Mouse (Mus musculus) G1E-ER4 (cell line): ENCODE data around the gene Fubp1. TPM values are rescaled to one million over a fixed set of nuclear protein-coding genes. Genes with fewer than 3 reads are reported as not detected.

Experiments
- GATA1 ChIP-seq: IDR thresholded peaks from one replicate; pipeline ENCODE4 v1.8.0; 2012; ENCODE audit warnings: low read length, inconsistent platforms
- polyA plus RNA-seq: library from polyadenylated mRNA; stranded (reverse); fragments of >175 nt; gene quantifications from 2 replicates; pipeline ENCODE4 v1.2.3, GENCODE M21; 2012

Fubp1 gene
- polyA plus RNA-seq, 1 experiment = 892 TPM

DNA sequence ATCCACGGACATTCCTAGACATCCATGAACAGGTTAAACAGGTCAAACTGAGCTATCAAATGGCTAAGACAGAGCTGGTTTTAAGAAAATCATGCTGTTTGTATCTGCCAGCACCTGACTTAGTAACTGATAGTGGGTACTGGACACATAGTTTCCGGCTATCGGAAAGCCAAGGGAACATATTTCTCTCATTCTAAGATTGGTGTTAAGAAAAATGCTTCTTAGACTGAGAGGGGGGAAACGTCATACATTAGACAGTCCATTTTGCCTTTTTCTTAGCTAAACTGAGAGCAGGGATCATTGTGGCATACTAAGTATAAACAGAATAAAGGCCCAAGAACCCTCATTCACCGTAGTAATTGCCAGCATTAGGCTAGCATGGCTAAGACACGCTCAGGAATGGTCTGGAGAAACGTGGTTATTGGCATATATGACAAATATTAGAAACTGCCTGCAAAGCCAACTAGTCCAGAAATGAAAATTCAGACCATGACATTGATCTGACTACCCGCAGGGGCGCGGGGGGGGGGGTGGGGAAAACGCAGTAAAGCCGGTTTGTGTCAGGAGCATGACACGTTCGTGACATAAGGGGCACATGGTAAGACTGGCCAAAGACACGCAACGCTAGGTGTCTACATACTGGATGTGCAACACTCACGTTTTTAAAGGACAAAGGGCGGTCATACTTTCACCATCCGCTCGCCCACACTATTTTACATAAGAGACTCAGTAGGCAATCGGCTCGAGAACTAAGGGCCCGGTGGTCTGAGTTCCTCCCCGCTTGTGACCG lies 850 bp upstream of the Fubp1 start:
- no peak for TF ChIP-seq GATA1

DNA sequence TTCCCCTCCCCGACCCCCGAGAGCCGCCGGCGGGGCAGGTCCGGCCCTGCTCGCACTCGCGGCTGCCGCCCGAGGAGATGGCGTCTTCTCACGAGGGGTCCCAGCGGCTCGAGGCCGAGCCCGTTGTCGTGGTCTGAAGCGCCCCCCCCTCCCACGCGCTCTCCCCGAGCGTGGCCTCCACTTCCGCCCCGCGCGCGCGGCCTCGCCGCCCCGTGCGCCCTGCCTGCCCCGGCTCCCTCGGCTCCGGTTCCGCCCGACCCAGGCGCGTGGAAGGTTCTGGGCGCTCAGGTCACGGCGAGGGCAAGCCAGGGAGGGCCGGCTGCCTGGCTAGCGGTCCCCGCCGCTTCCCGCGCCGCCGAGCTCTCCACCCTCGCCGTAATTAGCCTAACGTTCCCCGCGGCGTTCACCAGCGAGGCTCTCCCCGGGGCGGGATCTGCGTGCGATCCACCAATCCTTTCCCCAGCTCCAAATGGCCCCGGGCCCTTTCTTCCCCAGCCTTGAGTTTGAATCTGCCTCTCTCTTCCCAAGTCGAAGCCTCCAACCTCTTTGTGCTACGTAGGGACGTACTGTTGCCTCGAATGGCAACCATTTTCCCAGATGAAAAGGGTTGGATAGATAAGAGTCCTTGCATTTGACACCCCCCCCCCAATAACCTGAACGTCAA lies 638 bp downstream of the Fubp1 start:
- no peak for TF ChIP-seq GATA1

- no peak for TF ChIP-seq GATA1
Observed at GRCm38 (mm10) chr3:152211731-152212279, 1.6 kb downstream of the Fubp1 start.

GRCm38 (mm10) chr3:152213416-152213815 lies 3.2 kb downstream of the Fubp1 start:
- no peak for TF ChIP-seq GATA1

DNA sequence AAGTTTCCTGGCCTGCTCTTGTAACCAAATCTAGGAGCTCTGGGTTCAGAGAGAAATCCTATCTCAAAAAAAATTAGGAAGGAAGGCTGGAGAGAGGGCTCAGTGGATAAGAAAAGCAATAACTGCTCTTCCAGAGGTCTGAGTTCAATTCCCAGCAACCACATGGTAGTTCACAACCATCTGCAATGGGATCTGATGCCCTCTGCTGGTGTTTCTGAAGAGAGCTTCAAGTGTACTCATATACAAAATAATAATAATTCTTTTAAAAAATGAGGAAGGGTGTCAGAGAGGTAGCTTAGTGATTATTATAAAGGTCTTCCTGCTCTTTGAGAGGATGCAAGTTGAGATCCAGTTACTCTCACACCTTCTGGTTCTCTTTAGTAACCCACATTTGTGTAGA lies 14.7 kb downstream of the Fubp1 start:
- TF ChIP-seq GATA1 = no peak

DNA sequence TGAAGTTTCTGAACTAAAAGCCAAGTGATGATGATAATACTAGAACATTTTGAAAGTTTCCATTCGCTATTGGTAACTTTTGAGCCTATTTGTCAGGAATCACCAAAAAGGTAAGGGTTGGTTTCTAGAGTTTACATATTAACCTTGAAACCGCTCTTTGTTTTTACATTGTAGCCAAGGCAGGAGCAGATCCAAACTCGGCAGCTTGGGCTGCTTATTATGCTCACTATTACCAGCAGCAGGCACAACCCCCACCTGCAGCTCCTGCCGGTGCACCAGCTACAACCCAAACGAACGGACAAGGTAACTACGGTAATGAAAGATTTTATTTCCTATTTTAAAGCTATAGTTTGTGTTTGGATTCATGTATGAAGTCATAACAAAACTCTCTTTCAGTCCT lies 15.7 kb downstream of the Fubp1 start:
- no peak for TF ChIP-seq GATA1

GRCm38 (mm10) chr3:152228843-152229242 lies 18.6 kb downstream of the Fubp1 start:
- no peak for TF ChIP-seq GATA1

DNA sequence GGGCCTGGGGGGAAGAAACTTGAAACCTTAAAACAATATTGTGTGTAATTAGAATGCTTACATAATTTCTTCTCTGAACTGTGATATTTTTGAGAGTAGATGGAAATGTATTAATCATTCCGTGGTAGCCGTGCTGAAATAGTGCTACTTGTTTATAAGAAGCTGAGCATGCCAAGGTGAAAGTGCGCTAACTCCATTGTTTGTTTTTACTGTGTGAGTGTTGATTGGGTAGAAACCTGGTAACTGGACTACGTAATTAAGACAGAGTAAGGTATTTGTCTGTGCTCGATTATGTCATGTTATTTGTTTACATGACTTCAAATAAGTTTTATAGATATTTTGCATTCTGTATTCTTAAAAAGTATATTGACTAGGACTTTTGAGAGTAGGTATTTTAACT lies 19.0 kb downstream of the Fubp1 start:
- TF ChIP-seq GATA1 = no peak

GRCm38 (mm10) chr3:152231333-152232100 lies 21.3 kb downstream of the Fubp1 start:
- peak; percentile 80 for TF ChIP-seq GATA1

GRCm38 (mm10) chr3:152235238-152235637 lies 25.0 kb downstream of the Fubp1 start:
- TF ChIP-seq GATA1 = no peak

DNA sequence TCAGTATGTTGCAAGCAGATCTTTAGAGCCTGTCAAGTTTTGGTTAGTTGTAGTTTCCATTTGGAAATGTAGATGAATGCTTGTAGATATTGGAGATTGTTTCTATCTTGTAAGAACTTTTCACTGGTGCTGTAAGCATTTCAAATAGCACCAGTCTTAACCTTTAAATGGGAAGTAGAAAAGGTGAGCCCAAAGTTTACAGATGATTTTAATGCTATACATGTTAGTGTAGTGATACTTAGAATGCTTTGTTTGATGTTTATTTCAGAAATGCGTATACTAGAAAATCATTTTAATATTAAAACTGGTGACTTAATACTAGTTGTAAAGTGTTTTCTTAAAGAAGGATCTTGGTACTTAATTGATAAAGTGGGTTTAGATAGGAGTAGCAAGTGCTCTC lies 25.6 kb downstream of the Fubp1 start:
- TF ChIP-seq GATA1 = no peak

DNA sequence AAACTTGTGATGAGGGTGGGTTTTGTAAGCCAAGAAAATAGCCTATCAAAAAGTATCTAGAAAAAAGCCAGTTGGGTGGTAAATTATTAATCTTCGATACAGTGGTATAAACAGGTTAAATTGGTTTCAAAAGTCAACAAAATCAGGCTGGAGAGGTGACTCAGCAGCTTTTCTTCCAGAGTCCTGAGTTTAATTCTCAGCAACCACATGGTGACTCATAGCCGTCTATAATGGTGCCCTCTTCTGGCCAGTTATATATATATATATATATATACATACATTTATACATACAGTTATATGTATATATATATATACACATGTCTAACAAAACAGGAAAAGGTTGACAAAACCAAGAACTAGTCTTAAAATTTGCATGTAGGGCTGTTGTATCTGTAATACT lies 28.6 kb downstream of the Fubp1 start:
- TF ChIP-seq GATA1 = no peak

DNA sequence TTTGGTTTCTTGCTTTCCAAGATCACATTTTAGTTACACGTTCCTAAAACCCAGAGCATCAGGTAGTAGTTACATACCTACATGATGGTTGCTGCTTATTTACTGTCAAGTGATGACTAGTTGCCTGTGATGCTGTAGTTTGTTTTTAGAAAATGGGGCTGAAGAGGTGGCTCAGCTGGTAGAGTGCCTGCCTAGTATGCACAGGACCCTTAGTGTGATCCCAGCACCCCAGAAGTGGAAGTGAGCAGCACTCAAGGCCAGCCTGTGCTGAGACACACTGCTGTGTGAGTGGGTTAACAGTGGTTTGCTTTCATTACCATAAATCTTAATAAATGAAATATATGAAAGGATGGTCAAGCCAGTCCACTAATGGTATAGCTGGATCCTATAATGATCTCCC lies 29.4 kb downstream of the Fubp1 start:
- TF ChIP-seq GATA1 = no peak

GRCm38 (mm10) chr3:152241098-152241497 lies 30.9 kb downstream of the Fubp1 start:
- no peak for TF ChIP-seq GATA1

- no peak for TF ChIP-seq GATA1
Observed at GRCm38 (mm10) chr3:152243304-152243703, 33.1 kb downstream of the Fubp1 start.

- TF ChIP-seq GATA1 = no peak
Observed at GRCm38 (mm10) chr3:152245273-152245910, 35.2 kb downstream of the Fubp1 start.

DNA sequence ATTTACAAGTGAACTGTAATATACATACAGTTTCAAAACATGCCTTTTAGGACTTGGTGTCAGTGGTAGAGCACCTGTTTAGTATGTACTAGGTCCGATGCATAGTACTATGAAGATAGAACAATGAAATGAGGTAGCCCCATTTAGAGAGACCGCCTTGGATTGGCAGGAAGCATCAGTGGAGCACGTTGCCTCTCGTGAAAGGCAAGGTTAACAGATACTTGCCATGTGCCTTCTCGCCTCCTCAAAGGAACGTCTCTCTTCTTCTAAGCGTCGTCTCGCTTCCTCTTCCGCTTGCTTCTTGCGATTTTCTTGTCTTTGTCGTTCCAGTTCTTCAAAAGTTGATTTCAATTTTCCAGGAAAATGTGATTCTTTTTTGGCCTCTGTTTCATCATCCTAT lies 37.5 kb downstream of the Fubp1 start:
- TF ChIP-seq GATA1 = no peak
